Mouse (Mus musculus) B cell, adult 2 months (primary cell): ENCODE data around the gene Ccdc82.

Source experiments
- DNase-seq, 2 experiments: peaks; one replicate each; pipeline ENCODE4 v3.0.0; 2022

Ccdc82 gene

GRCm38 (mm10) chr9:13300041-13300441 lies 53.3 kb downstream of the Ccdc82 start:
- DNase-seq = no peak

- peak; percentile 45 to 52 for DNase-seq
Observed at GRCm38 (mm10) chr9:13300891-13301782, 54.4 kb downstream of the Ccdc82 start.

GRCm38 (mm10) chr9:13302183-13302825 lies 55.5 kb downstream of the Ccdc82 start:
- no peak for DNase-seq

GRCm38 (mm10) chr9:13303099-13303771 lies 56.5 kb downstream of the Ccdc82 start:
- DNase-seq = no peak

GRCm38 (mm10) chr9:13303976-13304375 lies 57.2 kb downstream of the Ccdc82 start:
- peak; percentile 41 for DNase-seq

- DNase-seq = no peak
Observed at GRCm38 (mm10) chr9:13306471-13306870, 59.7 kb downstream of the Ccdc82 start.

GRCm38 (mm10) chr9:13307226-13307625 lies 60.5 kb downstream of the Ccdc82 start:
- no peak for DNase-seq

GRCm38 (mm10) chr9:13308718-13309117 lies 62.0 kb downstream of the Ccdc82 start:
- no peak for DNase-seq

GRCm38 (mm10) chr9:13309807-13310206 lies 63.1 kb downstream of the Ccdc82 start:
- no peak for DNase-seq

- no peak for DNase-seq
Observed at GRCm38 (mm10) chr9:13310236-13310635, 63.5 kb downstream of the Ccdc82 start.

GRCm38 (mm10) chr9:13311094-13311493 lies 64.3 kb downstream of the Ccdc82 start:
- peak in 1 of 2 experiments; percentile 14 for DNase-seq

- no peak for DNase-seq
Observed at GRCm38 (mm10) chr9:13313923-13314322, 67.2 kb downstream of the Ccdc82 start.

- DNase-seq = no peak
Observed at GRCm38 (mm10) chr9:13314577-13315004, 67.8 kb downstream of the Ccdc82 start.

- DNase-seq = no peak
Observed at GRCm38 (mm10) chr9:13315393-13315792, 68.6 kb downstream of the Ccdc82 start.

GRCm38 (mm10) chr9:13319566-13319965 lies 72.8 kb downstream of the Ccdc82 start:
- no peak for DNase-seq

- no peak for DNase-seq
Observed at GRCm38 (mm10) chr9:13320800-13321364, 74.1 kb downstream of the Ccdc82 start.

GRCm38 (mm10) chr9:13323074-13323473 lies 76.3 kb downstream of the Ccdc82 start:
- DNase-seq = no peak

GRCm38 (mm10) chr9:13323612-13324011 lies 76.9 kb downstream of the Ccdc82 start:
- peak; percentile 33 to 45 for DNase-seq
